Mouse (Mus musculus) cerebellum, adult 2 months (tissue): ENCODE data around the gene Wdfy4.

Experiments used
- CTCF ChIP-seq: fragments of 200-500 bp; IDR thresholded peaks from 2 replicates; pipeline ENCODE4 v1.5.1; 2011; ENCODE audit warnings: low read depth, mild to moderate bottlenecking, control low read depth, low read length, moderate library complexity, borderline replicate concordance; ENCODE audit not compliant: insufficient read depth
- POLR2A ChIP-seq: fragments of 200-500 bp; IDR thresholded peaks from 2 replicates; pipeline ENCODE4 v1.6.1; 2011; ENCODE audit warnings: low read length, control low read depth, borderline replicate concordance; ENCODE audit not compliant: insufficient read depth

- TF ChIP-seq CTCF (no peak), POLR2A (no peak)
Measured at GRCm38 (mm10) chr14:33083326-33083725, 102.0 kb downstream of the Wdfy4 start.
